Mouse (Mus musculus) testis, adult 2 months (tissue): ENCODE data around the gene Hsbp1.

Source experiments
- CTCF ChIP-seq: fragments of 200-500 bp; IDR thresholded peaks from 2 replicates; pipeline ENCODE4 v1.5.1; 2012; ENCODE audit warnings: low read depth, mild to moderate bottlenecking, inconsistent platforms, low read length, moderate library complexity; ENCODE audit not compliant: control insufficient read depth, insufficient read depth, insufficient replicate concordance
- POLR2A ChIP-seq: fragments of 200-500 bp; IDR thresholded peaks from 2 replicates; pipeline ENCODE4 v1.6.1; 2012; ENCODE audit warnings: low read depth, mild to moderate bottlenecking, inconsistent platforms, low read length, moderate library complexity; ENCODE audit not compliant: control insufficient read depth

DNA sequence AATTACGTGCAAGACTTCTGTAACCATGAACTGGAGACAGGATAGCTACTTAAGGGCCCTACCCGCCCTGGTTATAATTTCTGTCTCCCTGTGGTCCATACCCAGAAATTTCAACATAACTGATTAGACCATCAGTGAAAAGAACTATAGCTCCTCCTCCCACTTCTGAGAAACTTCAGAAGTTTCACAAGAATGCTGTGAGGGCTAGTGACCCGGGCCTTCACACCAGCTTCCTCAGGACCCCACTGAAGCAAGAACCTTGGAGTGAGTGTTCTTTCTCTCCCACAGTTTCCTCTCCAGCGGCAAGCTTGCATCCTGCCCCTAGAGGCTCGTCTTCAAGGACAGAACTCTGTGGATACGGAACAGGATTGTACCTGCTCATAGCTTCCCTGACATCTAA, 41.6 kb downstream of the Hsbp1 start:
- TF ChIP-seq CTCF (no peak), POLR2A (no peak)
